Mouse (Mus musculus) heart, adult 2 months (tissue): ENCODE results near the gene 2010300C02Rik. TPM values are rescaled to one million over a fixed set of nuclear protein-coding genes. Genes with fewer than 3 reads are reported as not detected.

Experiments used
- DNase-seq, 2 experiments: peaks; one replicate each; pipeline ENCODE4 v3.0.0; 2021
- H3K27ac ChIP-seq: fragments of 200-600 bp; 2 replicates; pipeline ENCODE4 v1.8.1; 2022
- H3K27me3 ChIP-seq: fragments of 200-500 bp; 2 replicates; pipeline ENCODE4 v1.6.1; 2012; ENCODE audit warnings: mild to moderate bottlenecking, low read length, inconsistent platforms, mixed read lengths; ENCODE audit not compliant: control insufficient read depth, insufficient read depth
- H3K36me3 ChIP-seq: fragments of 200-500 bp; 2 replicates; pipeline ENCODE4 v1.6.1; 2012; ENCODE audit warnings: low read length, inconsistent platforms; ENCODE audit not compliant: control insufficient read depth, insufficient read depth
- H3K4me1 ChIP-seq: fragments of 200-500 bp; 2 replicates; pipeline ENCODE4 v1.6.1; 2011; ENCODE audit warnings: low read length; ENCODE audit not compliant: control insufficient read depth, insufficient read depth
- H3K4me3 ChIP-seq: fragments of 200-600 bp; 2 replicates; pipeline ENCODE4 v1.8.1; 2022
- H3K79me2 ChIP-seq: fragments of 200-500 bp; replicated peaks from 2 replicates; pipeline ENCODE4 v1.6.1; 2012; ENCODE audit warnings: mild to moderate bottlenecking, inconsistent platforms, low read length, moderate library complexity, mixed read lengths; ENCODE audit not compliant: control insufficient read depth, insufficient read depth
- H3K9ac ChIP-seq: fragments of 200-500 bp; 2 replicates; pipeline ENCODE4 v1.6.1; 2012; ENCODE audit warnings: low read depth, mild to moderate bottlenecking, control low read depth, inconsistent platforms, low read length, mixed read lengths
- CTCF ChIP-seq: fragments of 200-600 bp; IDR thresholded peaks from 2 replicates; pipeline ENCODE4 v1.8.1; 2022; ENCODE audit warnings: antibody characterized with exemption, mild to moderate bottlenecking, moderate library complexity
- EP300 ChIP-seq: fragments of 200-500 bp; IDR thresholded peaks from 2 replicates; pipeline ENCODE4 v1.6.1; 2011; ENCODE audit warnings: low read depth, low read length, control low read depth; ENCODE audit not compliant: insufficient read depth
- POLR2A ChIP-seq: fragments of 200-500 bp; IDR thresholded peaks from 2 replicates; pipeline ENCODE4 v1.6.1; 2011; ENCODE audit warnings: mild to moderate bottlenecking, low read depth, low read length, control low read depth; ENCODE audit not compliant: insufficient read depth
- WGBS: fragments of 180-500 bp; shearing (Covaris S2); methylation state at CpG from one replicate; pipeline ENCODE4 v1.1.7; 2018; 5-methylcytosine and 5-hydroxymethylcytosine counted together
- intact Hi-C: fragments of 180-260 bp; cut with DNase I; formaldehyde crosslinking; loops from one replicate; pipeline ENCODE4 v1.15.1; 2025
- polyA plus RNA-seq: library from polyadenylated mRNA; depleted of rRNA; stranded (reverse); fragments of >200 nt; gene quantifications from 2 replicates; pipeline ENCODE4 v1.2.3, GENCODE M21; 2012
- total RNA-seq, 2 experiments: library from RNA; stranded (reverse); gene quantifications; 2 replicates each; pipeline ENCODE4 v1.2.3; 2021

2010300C02Rik gene
- total and polyA plus RNA-seq, 3 experiments: 0.55 to 1.1 (median 0.60) TPM

DNA sequence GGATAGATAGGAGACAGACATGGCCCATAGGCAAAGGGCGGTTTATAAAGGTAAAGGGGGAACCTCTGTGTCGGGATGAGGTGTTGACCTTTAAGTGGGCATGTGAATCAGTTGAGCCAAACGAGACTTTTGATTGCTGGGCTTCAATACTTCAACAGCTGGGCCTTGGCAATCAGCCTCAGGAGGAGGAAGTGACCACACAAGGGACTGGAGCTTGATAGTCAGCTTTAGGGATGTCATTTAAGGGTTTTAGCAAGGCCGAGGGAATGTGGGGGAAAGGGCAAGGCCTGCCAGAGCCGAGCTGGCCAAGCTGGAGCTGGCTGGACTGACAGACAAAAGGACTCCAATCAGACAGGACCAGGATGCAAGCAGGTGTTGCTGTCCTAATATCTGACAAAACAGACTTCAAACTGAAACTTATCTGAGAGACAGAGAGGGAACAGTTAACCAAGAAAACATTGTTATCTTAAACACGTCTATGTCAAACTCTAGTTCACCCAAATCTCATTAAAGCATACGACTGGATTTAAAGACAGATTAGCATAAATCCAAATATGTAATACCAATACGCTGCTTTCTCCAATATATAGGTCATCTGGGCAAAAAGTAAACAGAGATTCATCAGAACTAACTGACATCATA, 20.4 kb upstream of the 2010300C02Rik start:
- Histone ChIP-seq H3K79me2 (no peaks in the 10 kb centered on the region), H3K9ac (no peak overlapping the region), H3K4me1 (no peaks in the 10 kb centered on the region), H3K4me3 (no peak overlapping the region), H3K27ac (no peak overlapping the region), H3K36me3 (no peaks in the 10 kb centered on the region), H3K27me3 (no peaks in the 10 kb centered on the region)
- no peak for DNase-seq
- TF ChIP-seq CTCF: no peak
- TF ChIP-seq POLR2A: no peak
- 39% methylated on average over 8 of the region's 8 CpGs for WGBS
- intact Hi-C loops: no loop called here

DNA sequence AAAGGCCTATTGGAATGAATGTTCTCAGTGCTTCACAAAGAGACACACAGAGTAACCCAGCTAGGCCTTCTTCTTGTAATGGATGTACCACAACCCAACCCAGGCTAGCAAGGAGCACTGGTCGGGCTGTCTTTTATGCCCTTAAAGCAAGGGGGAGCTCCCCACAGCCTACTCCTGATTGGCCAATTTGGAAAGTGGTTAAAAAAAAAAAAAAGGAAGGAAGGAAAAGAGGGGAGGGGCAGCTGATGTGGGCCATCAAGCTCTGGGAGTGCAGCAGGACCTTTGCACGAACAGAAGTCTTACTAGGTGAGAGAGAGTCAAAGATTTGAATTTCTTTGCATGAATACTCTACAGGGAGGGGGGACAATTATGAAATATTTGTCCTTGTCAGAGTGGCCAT, 19.0 kb upstream of the 2010300C02Rik start:
- intact Hi-C loops: no loop called here
- Histone ChIP-seq H3K27me3 (no peaks in the 10 kb centered on the region), H3K4me3 (no peak overlapping the region), H3K4me1 (no peaks in the 10 kb centered on the region), H3K27ac (no peak overlapping the region), H3K9ac (no peak overlapping the region), H3K36me3 (no peaks in the 10 kb centered on the region), H3K79me2 (no peaks in the 10 kb centered on the region)
- no peak for TF ChIP-seq CTCF
- no peak for TF ChIP-seq EP300
- no peak for TF ChIP-seq POLR2A
- WGBS: 53% methylated on average over 2 of the region's 2 CpGs
- no peak for DNase-seq

DNA sequence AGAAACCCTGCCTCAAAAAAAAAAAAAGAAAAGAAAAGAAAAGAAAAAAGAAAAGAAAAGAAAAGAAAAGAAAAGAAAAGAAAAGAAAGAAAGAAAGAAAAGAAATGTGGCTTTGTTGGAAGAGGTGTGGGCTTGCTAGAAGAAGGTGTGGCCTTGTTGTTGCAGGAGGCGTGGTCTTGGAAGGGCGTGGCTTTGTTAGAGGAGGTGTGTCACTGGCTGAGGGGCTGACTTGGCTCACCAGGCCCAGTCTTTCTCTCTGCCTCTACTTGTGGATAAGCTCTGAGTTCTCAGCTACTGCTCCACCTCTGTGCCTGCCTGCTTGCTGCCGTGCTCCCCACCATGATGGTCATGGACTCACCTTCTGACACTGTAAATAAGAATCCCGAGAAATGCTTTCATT, 17.2 kb upstream of the 2010300C02Rik start:
- Histone ChIP-seq H3K36me3 (no peaks in the 10 kb centered on the region), H3K79me2 (no peaks in the 10 kb centered on the region), H3K4me1 (no peaks in the 10 kb centered on the region), H3K27ac (no peak overlapping the region), H3K4me3 (no peak overlapping the region), H3K27me3 (no peaks in the 10 kb centered on the region), H3K9ac (no peak overlapping the region)
- no peak for DNase-seq
- intact Hi-C loops: no loop called here
- TF ChIP-seq EP300 (no peak), CTCF (no peak), POLR2A (no peak)
- 72% methylated on average over 4 of the region's 4 CpGs for WGBS

DNA sequence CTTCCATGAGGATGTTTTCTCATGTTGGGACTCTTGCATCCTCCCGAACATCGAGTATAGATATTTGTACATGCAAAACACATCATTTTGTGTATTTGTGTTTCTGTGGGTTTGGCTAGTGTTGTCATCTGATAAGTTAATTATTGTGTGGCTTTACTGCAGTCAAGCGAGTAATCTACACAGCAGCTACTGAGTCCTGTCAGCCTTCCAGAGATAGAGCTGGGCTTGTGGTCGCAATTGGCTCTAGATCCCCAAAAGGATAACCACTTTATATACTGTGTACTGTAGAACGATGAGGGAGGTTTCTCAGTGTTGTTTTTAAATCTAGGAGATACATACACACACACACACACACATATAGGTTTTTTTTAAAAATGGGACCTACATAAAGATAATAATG, 16.0 kb upstream of the 2010300C02Rik start:
- 81% methylated on average over 5 of the region's 5 CpGs for WGBS
- Histone ChIP-seq H3K4me1 (no peaks in the 10 kb centered on the region), H3K27ac (no peak overlapping the region), H3K4me3 (no peak overlapping the region), H3K79me2 (no peaks in the 10 kb centered on the region), H3K36me3 (no peaks in the 10 kb centered on the region), H3K27me3 (no peaks in the 10 kb centered on the region), H3K9ac (no peak overlapping the region)
- no peak for DNase-seq
- intact Hi-C loops: no loop called here
- no peak for TF ChIP-seq POLR2A
- TF ChIP-seq CTCF: no peak
- no peak for TF ChIP-seq EP300

DNA sequence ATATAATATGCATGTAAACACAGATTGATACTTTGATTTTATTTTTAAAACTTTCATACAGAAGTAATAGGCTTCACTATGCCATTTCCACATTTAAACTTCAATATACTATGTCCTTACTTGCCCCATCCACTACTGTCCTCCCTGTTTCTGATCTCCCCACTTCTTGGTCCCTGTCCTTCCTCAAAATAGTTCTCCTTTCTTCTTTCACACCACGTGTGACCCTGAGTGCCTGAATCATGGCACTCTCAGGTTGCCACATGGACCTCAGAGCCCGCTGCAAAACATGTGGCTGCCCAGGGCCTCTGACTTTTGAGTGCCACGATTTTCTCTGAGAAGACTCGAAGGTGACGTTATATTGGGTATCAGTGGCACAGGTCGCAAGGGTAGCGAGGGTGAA, 15.0 kb upstream of the 2010300C02Rik start:
- Histone ChIP-seq H3K36me3 (no peaks in the 10 kb centered on the region), H3K9ac (no peak overlapping the region), H3K4me3 (no peak overlapping the region), H3K27ac (no peak overlapping the region), H3K27me3 (no peaks in the 10 kb centered on the region), H3K79me2 (no peaks in the 10 kb centered on the region), H3K4me1 (no peaks in the 10 kb centered on the region)
- TF ChIP-seq EP300: no peak
- no peak for DNase-seq
- 77% methylated on average over 7 of the region's 7 CpGs for WGBS
- intact Hi-C loops: no loop called here

DNA sequence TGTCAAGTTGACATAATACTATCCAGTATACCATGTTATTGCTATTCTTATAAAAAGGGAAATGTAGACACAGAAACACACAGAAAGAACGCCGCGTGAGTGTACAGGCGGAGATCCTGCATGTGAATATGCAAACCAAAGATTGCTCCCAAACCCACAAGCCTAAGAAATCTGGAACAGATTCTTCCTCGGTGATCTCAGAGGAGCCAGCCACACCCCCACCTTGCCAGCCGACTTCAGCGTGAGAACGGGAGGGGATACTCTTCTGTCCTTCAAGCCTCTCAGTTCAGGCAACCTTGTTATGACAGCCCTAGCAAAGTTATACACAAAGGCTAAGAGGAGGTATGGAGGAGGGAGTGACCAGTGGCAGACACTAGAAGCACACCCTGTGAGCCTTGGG, 9.5 kb upstream of the 2010300C02Rik start:
- intact Hi-C loops: no loop called here
- Histone ChIP-seq H3K4me1 (no peaks in the 10 kb centered on the region), H3K79me2 (no peaks in the 10 kb centered on the region), H3K9ac (no peak overlapping the region), H3K36me3 (no peaks in the 10 kb centered on the region), H3K4me3 (no peak overlapping the region), H3K27me3 (no peaks in the 10 kb centered on the region), H3K27ac (no peak overlapping the region)
- WGBS: 88% methylated on average over 8 of the region's 8 CpGs
- DNase-seq: no peak
- TF ChIP-seq POLR2A: no peak
- no peak for TF ChIP-seq CTCF
- no peak for TF ChIP-seq EP300
